Mouse (Mus musculus) kidney, postnatal 0 days (tissue): ENCODE measurements at regions not wholly inside any gene's neighbourhood (a gene's known extent, or its start where the extent isn't known, plus 50 kb on each side); places are given as distances from the start of the nearest gene placed in this dataset.

ENCODE experiments used
- ATAC-seq: fragments of 200-750 bp; cut with Nextera tagmentation; replicated peaks from 2 replicates; pipeline ENCODE4 v1.8.0; 2017; ENCODE audit warnings: low read depth, moderate number of reproducible peaks, moderate TSS enrichment, moderate library complexity; ENCODE audit not compliant: low FRiP score
- DNase-seq: peaks from one replicate; pipeline ENCODE4 v3.0.0-alpha.2; 2016; ENCODE audit warnings: low spot score
- H3K27ac ChIP-seq: fragments of 300-500 bp; sonication (generic); 2 replicates; pipeline ENCODE4 v1.5.1; 2014; ENCODE audit warnings: mild to moderate bottlenecking
- H3K27me3 ChIP-seq: fragments of 300-500 bp; sonication (generic); 2 replicates; pipeline ENCODE4 v1.6.1; 2014; ENCODE audit warnings: low read length, mixed read lengths; ENCODE audit not compliant: insufficient read depth
- H3K36me3 ChIP-seq: fragments of 300-500 bp; sonication (generic); 2 replicates; pipeline ENCODE4 v1.6.1; 2014; ENCODE audit warnings: low read length, mixed read lengths; ENCODE audit not compliant: insufficient read depth
- H3K4me1 ChIP-seq: fragments of 300-500 bp; sonication (generic); replicated peaks from 2 replicates; pipeline ENCODE4 v1.6.1; 2014; ENCODE audit warnings: antibody characterized with exemption, low read length, mixed read lengths; ENCODE audit not compliant: insufficient read depth
- H3K4me2 ChIP-seq: fragments of 300-500 bp; sonication (generic); 2 replicates; pipeline ENCODE4 v1.6.1; 2014; ENCODE audit warnings: mild to moderate bottlenecking, low read length, moderate library complexity, mixed read lengths
- H3K4me3 ChIP-seq: fragments of 300-500 bp; sonication (generic); replicated peaks from 2 replicates; pipeline ENCODE4 v1.5.1; 2014; ENCODE audit warnings: low read depth, low read length
- H3K9ac ChIP-seq: fragments of 300-500 bp; sonication (generic); 2 replicates; pipeline ENCODE4 v1.6.1; 2014; ENCODE audit warnings: low read depth, low read length
- H3K9me3 ChIP-seq: fragments of 300-500 bp; sonication (generic); replicated peaks from 2 replicates; pipeline ENCODE4 v1.6.1; 2016; ENCODE audit warnings: low read length, inconsistent platforms, mixed read lengths
- CTCF ChIP-seq: IDR thresholded peaks from 2 replicates; pipeline ENCODE4 v1.5.1; 2016; ENCODE audit warnings: antibody characterized with exemption, low read depth, mild to moderate bottlenecking, moderate library complexity
- WGBS: fragments of 180-500 bp; shearing (Covaris S2); extraction: QIAGEN DNeasy Blood & Tissue Kit; methylation state at CpG from one replicate; pipeline ENCODE4 v1.1.7; 2014; 5-methylcytosine and 5-hydroxymethylcytosine counted together

DNA sequence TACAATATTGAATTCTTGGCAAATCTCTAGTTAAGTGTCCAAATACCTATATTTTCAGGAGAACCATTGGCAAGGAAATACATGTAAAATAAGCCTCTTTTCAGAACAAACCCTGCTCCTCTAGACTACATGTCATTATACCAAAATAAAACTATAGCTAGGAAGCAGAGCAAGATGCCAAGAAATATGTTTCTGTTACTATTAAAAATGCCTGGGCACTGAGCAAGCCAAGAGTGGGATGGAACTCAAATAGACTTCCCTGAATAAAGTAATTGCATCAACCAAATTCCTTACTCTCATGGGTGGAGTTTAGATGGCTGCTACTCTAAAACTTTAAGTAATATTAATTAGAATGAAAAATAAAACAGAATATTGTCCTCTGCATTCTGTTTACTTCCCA, 168.0 kb downstream of the Efcab1 start:
- no peak for TF ChIP-seq CTCF
- no peak overlapping the region for H3K27ac ChIP-seq
- no peak for DNase-seq

DNA sequence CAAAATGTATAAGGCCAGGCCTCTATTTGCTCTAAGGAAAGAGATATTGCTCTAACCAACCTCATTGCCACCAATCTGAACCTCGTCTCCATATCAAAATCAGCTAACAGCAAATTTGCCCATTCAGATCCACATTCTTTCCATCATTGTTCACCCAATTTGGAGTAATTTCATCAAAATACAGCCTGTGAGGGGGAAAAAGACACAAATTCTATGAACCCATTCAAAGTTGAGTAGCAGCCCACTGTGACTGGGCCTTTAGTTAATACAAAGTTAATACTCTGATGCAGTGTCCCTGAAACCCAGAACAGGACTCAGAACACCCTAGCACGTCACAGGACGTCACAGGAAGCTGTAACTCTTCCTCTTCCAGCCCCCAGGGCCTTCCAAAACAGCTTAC, 177.3 kb downstream of the Efcab1 start:
- no peaks in the 10 kb centered on the region for H3K27me3 ChIP-seq
- TF ChIP-seq CTCF = no peak
- no peaks in the 10 kb centered on the region for H3K4me1 ChIP-seq
- 51% methylated on average over 3 of the region's 3 CpGs for WGBS
- H3K9me3 ChIP-seq = no peaks in the 10 kb centered on the region
- ATAC-seq = no peak
- peak overlapping the region; percentile 89 for H3K27ac ChIP-seq
- no peak overlapping the region for H3K4me3 ChIP-seq
- no peak overlapping the region for H3K4me2 ChIP-seq
- no peak overlapping the region for H3K9ac ChIP-seq
- H3K36me3 ChIP-seq = no peaks in the 10 kb centered on the region
- no peak for DNase-seq

More for the DNA sequence above, 168.0 kb downstream of the Efcab1 start:
- Histone ChIP-seq H3K4me1 (no peaks in the 10 kb centered on the region), H3K4me2 (no peak overlapping the region), H3K27me3 (no peaks in the 10 kb centered on the region), H3K9ac (no peak overlapping the region), H3K4me3 (no peak overlapping the region), H3K36me3 (no peaks in the 10 kb centered on the region), H3K9me3 (no peaks in the 10 kb centered on the region)
- ATAC-seq = no peak

DNA sequence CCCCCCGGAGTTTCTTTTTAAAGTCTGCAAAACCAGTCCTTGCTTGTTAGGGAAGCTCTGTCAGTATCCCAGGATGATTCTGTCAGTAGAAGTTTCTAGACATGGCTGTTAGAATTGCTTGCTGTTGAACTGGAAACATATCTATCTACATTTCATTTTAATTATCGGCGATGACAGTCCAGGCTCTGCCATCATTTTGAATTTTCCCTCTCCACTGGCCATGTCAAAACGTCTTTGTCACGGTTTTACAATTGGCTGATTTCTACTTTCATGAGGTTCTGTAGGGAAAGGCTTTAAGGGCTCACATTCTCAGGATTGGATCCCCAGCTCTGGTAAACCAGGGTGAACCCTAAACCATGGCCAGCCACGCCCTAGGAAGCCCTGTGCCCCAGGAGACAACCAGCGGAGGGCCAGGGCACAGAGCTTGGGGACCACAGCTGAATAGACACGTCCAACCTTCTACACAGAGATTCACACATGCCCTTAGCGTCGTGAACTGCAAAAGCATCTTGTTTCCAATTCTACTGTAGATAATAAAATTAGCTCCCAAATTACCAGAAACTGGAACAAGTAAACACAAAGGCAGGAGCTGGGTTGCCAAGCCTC, 177.8 kb downstream of the Efcab1 start:
- Histone ChIP-seq H3K27ac (peak overlapping the region; percentile 89), H3K27me3 (no peaks in the 10 kb centered on the region), H3K4me1 (no peaks in the 10 kb centered on the region), H3K4me3 (peak overlapping the region; percentile 38), H3K4me2 (peak overlapping the region; percentile 75), H3K36me3 (no peaks in the 10 kb centered on the region), H3K9me3 (no peaks in the 10 kb centered on the region), H3K9ac (peak overlapping the region; percentile 43; the same call in 1 of the 2 replicates)
- ATAC-seq (peak; percentile 52; the same call in 1 of the 2 replicates), DNase-seq (peak; percentile 52)
- WGBS = 15% methylated on average over 10 of the region's 10 CpGs
- no peak for TF ChIP-seq CTCF

DNA sequence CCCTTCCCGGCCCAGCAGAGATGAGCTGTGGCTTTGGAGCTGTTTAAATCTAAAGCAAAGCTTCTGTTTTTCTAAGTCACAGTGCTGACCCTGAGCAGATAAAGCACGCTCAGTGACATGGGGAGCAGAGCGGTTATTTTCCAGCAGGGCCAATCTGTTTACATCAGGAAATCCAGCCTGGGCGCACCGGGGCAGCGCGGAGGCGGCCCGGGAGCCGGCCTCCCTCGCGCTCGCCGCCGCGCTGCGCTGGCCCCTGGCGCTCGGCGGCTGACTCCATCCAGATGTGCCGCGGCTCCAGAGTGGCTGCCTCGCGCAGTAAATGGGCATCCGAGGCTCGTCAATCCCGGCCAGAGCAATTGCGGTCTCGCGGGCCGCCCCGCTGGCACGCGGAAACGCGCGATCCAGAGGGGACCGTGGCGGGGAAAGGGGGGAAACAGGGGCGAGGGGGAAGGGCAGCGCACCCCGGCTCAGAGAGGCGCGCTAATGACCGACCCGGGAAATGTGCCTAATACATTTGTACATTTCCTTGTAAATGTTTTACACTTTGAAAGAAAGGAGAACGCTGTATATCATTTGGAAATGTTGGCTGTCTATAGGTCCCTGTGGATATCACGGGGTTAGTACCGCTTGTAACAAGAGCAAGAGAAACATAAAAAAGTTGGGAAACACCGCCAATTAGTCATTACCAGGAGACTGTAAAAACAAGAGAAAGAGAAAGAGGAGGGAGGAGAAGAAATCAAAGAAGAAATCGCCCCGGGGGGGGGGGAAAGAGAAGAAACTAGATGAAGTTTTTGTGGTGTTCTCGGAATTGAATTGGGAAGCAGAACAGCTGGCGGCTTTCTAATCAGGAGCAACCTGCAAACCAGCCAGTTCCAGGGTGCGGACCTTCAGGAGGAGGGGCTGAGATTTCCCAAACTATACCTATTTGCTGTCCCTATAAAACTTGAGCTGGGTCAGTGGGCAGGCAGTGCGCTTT, 178.6 kb downstream of the Efcab1 start:
- DNase-seq = peak; percentile 94
- WGBS = 1% methylated on average over 56 of the region's 56 CpGs
- no peaks in the 10 kb centered on the region for H3K9me3 ChIP-seq
- H3K27me3 ChIP-seq = no peaks in the 10 kb centered on the region
- no peak for TF ChIP-seq CTCF
- H3K9ac ChIP-seq = peak overlapping the region; percentile 43; the same call in 1 of the 2 replicates
- peak; percentile 89 for ATAC-seq
- H3K36me3 ChIP-seq = no peaks in the 10 kb centered on the region
- H3K27ac ChIP-seq = peak overlapping the region; percentile 89
- no peaks in the 10 kb centered on the region for H3K4me1 ChIP-seq
- peak overlapping the region; percentile 75 for H3K4me2 ChIP-seq
- peak overlapping the region; percentile 38 for H3K4me3 ChIP-seq

DNA sequence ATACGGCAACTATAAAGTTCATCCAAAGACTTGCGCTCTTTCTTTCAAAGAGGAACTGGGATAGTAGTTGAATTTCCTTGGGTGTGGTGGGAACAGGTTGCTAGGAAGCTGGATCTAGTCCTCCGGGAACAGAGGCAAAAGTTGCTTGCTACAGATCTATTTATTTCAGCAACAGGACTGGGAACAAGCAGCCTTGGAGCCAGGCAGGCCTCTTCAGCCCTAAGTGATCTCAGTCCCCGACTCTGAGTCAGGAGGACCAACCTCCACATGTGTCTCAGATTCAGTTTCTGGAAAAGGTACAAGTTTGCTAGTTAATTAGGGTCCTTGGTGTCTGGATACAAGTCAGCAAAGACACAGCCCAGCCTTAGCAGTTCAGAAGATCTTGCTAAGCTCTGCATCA, 180.2 kb downstream of the Efcab1 start:
- DNase-seq = peak; percentile 6
- H3K27me3 ChIP-seq = no peaks in the 10 kb centered on the region
- H3K9me3 ChIP-seq = no peaks in the 10 kb centered on the region
- H3K36me3 ChIP-seq = no peaks in the 10 kb centered on the region
- H3K27ac ChIP-seq = no peak overlapping the region
- no peak for TF ChIP-seq CTCF
- H3K9ac ChIP-seq = no peak overlapping the region
- no peak overlapping the region for H3K4me2 ChIP-seq
- H3K4me3 ChIP-seq = no peak overlapping the region
- H3K4me1 ChIP-seq = no peaks in the 10 kb centered on the region
- WGBS = 81% methylated on average over 4 of the region's 4 CpGs
- ATAC-seq = no peak

DNA sequence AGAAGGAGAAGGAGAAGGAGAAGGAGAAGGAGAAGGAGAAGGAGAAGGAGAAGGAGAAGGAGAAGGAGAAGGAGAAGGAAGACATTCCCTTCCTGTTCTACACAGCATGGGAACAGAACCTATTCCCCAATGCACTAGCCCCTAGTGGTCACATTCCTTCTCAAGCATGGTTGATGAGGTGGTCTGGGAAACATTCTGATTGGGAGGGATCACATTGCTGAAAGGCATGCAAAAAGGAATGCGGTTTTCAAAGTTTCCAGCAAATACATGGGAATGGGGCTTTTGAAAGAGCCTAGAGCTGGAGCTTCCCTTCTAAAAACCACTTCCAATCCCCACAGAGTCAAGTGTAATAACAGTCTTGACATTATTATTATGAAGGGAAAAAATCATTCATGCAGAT, 197.5 kb downstream of the Efcab1 start:
- Histone ChIP-seq H3K9me3 (no peaks in the 10 kb centered on the region), H3K4me2 (no peak overlapping the region), H3K9ac (no peak overlapping the region), H3K4me1 (no peaks in the 10 kb centered on the region), H3K36me3 (no peaks in the 10 kb centered on the region), H3K27ac (no peak overlapping the region), H3K4me3 (no peak overlapping the region), H3K27me3 (no peaks in the 10 kb centered on the region)
- TF ChIP-seq CTCF = peak; percentile 35; the same call in 1 of the 2 replicates
- DNase-seq (peak; percentile 22), ATAC-seq (no peak)
- WGBS = 53% methylated on average over 1 of the region's 1 CpGs
